Mouse (Mus musculus) forebrain, postnatal 0 days (tissue): ENCODE measurements around the gene Chrna9. TPM values are rescaled to one million over a fixed set of nuclear protein-coding genes. Genes with fewer than 3 reads are reported as not detected.
"Not testable (repeated sequence)": the region's sequence is repeated elsewhere in the genome, so short reads cannot be mapped to it uniquely, and the experiment has no call there.

Source experiments
- ATAC-seq: fragments of 200-750 bp; cut with Nextera tagmentation; 2 replicates; pipeline ENCODE4 v1.8.0; 2017; ENCODE audit warnings: mild to moderate bottlenecking, moderate library complexity
- DNase-seq: peaks from one replicate; pipeline ENCODE4 v3.0.0-alpha.2; 2015
- H3K27ac ChIP-seq: fragments of 300-500 bp; sonication (generic); 2 replicates; pipeline ENCODE4 v1.5.1; 2014; ENCODE audit warnings: low read depth, mild to moderate bottlenecking, antibody characterized with exemption, low read length, moderate library complexity, mixed read lengths
- H3K27me3 ChIP-seq: fragments of 300-500 bp; sonication (generic); 2 replicates; pipeline ENCODE4 v1.6.1; 2014; ENCODE audit warnings: mild to moderate bottlenecking, low read length, mixed read lengths; ENCODE audit not compliant: insufficient read depth
- H3K36me3 ChIP-seq: fragments of 300-500 bp; sonication (generic); 2 replicates; pipeline ENCODE4 v1.6.1; 2014; ENCODE audit warnings: mild to moderate bottlenecking, moderate library complexity; ENCODE audit not compliant: insufficient read depth
- H3K4me1 ChIP-seq: fragments of 300-500 bp; sonication (generic); 2 replicates; pipeline ENCODE4 v1.6.1; 2014; ENCODE audit warnings: antibody characterized with exemption; ENCODE audit not compliant: insufficient read depth
- H3K4me2 ChIP-seq: fragments of 300-500 bp; sonication (generic); 2 replicates; pipeline ENCODE4 v1.6.1; 2014; ENCODE audit warnings: low read depth, mild to moderate bottlenecking, moderate library complexity
- H3K4me3 ChIP-seq: fragments of 300-500 bp; sonication (generic); 2 replicates; pipeline ENCODE4 v1.5.1; 2014; ENCODE audit warnings: low read depth, low read length, mixed read lengths
- H3K9ac ChIP-seq: fragments of 300-500 bp; sonication (generic); 2 replicates; pipeline ENCODE4 v1.6.1; 2014; ENCODE audit warnings: mild to moderate bottlenecking
- H3K9me3 ChIP-seq: fragments of 300-500 bp; sonication (generic); 2 replicates; pipeline ENCODE4 v1.6.1; 2016; ENCODE audit warnings: low read length
- CTCF ChIP-seq: sonication (generic); IDR thresholded peaks from 2 replicates; pipeline ENCODE4 v1.5.1; 2016; ENCODE audit warnings: antibody characterized with exemption, control low read depth, low read depth
- WGBS: fragments of 180-500 bp; shearing (Covaris S2); extraction: QIAGEN DNeasy Blood & Tissue Kit; methylation state at CpG from one replicate; pipeline ENCODE4 v1.1.7; 2014; 5-methylcytosine and 5-hydroxymethylcytosine counted together
- polyA plus RNA-seq: library from polyadenylated mRNA; unstranded; fragments of >200 nt; fragmentation: Nextera tagmentation; extraction: Ambion mirVana; gene quantifications from 2 replicates; pipeline ENCODE4 v1.2.1, GENCODE M21; 2015
- total RNA-seq: library from RNA; depleted of rRNA; stranded (reverse); fragments of >200 nt; gene quantifications from 2 replicates; pipeline ENCODE4 v1.2.3, GENCODE M21; 2014

The Chrna9 gene
- total and polyA plus RNA-seq, 2 experiments from 2014 or later: 0.52 TPM; not detected in 1

GRCm38 (mm10) chr5:65967091-65967490, 32.4 kb downstream of the Chrna9 start:
- Histone ChIP-seq H3K4me1 (no peaks in the 10 kb centered on the region), H3K36me3 (no peaks in the 10 kb centered on the region), H3K27ac (no peak overlapping the region), H3K4me2 (no peak overlapping the region), H3K9ac (no peak overlapping the region), H3K9me3 (no peaks in the 10 kb centered on the region), H3K4me3 (no peak overlapping the region), H3K27me3 (no peaks in the 10 kb centered on the region)
- DNase-seq: no peak
- no peak for ATAC-seq
- TF ChIP-seq CTCF: no peak
- WGBS: 70% methylated on average over 12 of the region's 12 CpGs

GRCm38 (mm10) chr5:65968004-65968403, 33.3 kb downstream of the Chrna9 start:
- DNase-seq (no peak), ATAC-seq (no peak)
- H3K27me3 ChIP-seq: no peaks in the 10 kb centered on the region
- WGBS: 94% methylated on average over 3 of the region's 3 CpGs
- H3K27ac ChIP-seq: no peak overlapping the region
- no peak overlapping the region for H3K4me2 ChIP-seq
- no peak for TF ChIP-seq CTCF
- H3K4me1 ChIP-seq: no peaks in the 10 kb centered on the region
- H3K9ac ChIP-seq: no peak overlapping the region
- no peak overlapping the region for H3K4me3 ChIP-seq
- H3K36me3 ChIP-seq: no peaks in the 10 kb centered on the region
- H3K9me3 ChIP-seq: no peaks in the 10 kb centered on the region

GRCm38 (mm10) chr5:65973189-65973588, 38.5 kb downstream of the Chrna9 start:
- no peaks in the 10 kb centered on the region for H3K4me1 ChIP-seq
- no peak overlapping the region for H3K4me2 ChIP-seq
- no peaks in the 10 kb centered on the region for H3K9me3 ChIP-seq
- DNase-seq: no peak
- no peak overlapping the region for H3K4me3 ChIP-seq
- no peak for ATAC-seq
- no peak overlapping the region for H3K27ac ChIP-seq
- no peaks in the 10 kb centered on the region for H3K36me3 ChIP-seq
- no peaks in the 10 kb centered on the region for H3K27me3 ChIP-seq
- whole genome bisulfite sequencing: 70% methylated on average over 2 of the region's 2 CpGs
- no peak for TF ChIP-seq CTCF
- no peak overlapping the region for H3K9ac ChIP-seq

- ATAC-seq (no peak), DNase-seq (no peak)
- no peak for TF ChIP-seq CTCF
- no peaks in the 10 kb centered on the region for H3K9me3 ChIP-seq
- H3K4me1 ChIP-seq: no peaks in the 10 kb centered on the region
- H3K9ac ChIP-seq: no peak overlapping the region
- H3K27me3 ChIP-seq: no peaks in the 10 kb centered on the region
- no peak overlapping the region for H3K4me2 ChIP-seq
- WGBS: 91% methylated on average over 13 of the region's 13 CpGs
- no peak overlapping the region for H3K27ac ChIP-seq
- H3K36me3 ChIP-seq: no peaks in the 10 kb centered on the region
- H3K4me3 ChIP-seq: no peak overlapping the region
These were observed 41.0 kb downstream of the Chrna9 start for GRCm38 (mm10) chr5:65975731-65976130.

GRCm38 (mm10) chr5:65986426-65986825, 51.7 kb downstream of the Chrna9 start:
- Histone ChIP-seq H3K36me3 (no peaks in the 10 kb centered on the region), H3K4me1 (no peaks in the 10 kb centered on the region), H3K4me3 (no peak overlapping the region), H3K4me2 (no peak overlapping the region), H3K27ac (no peak overlapping the region), H3K9me3 (no peaks in the 10 kb centered on the region), H3K9ac (no peak overlapping the region), H3K27me3 (no peaks in the 10 kb centered on the region)
- DNase-seq (no peak), ATAC-seq (no peak)
- 91% methylated on average over 5 of the region's 5 CpGs for WGBS
- TF ChIP-seq CTCF: no peak

- not testable (repeated sequence) for H3K4me1 ChIP-seq, H3K4me3 ChIP-seq, H3K36me3 ChIP-seq, H3K27ac ChIP-seq, H3K9me3 ChIP-seq, H3K9ac ChIP-seq, ATAC-seq, H3K4me2 ChIP-seq, DNase-seq, H3K27me3 ChIP-seq
- WGBS: 78% methylated on average over 3 of the region's 3 CpGs
These were observed 52.3 kb downstream of the Chrna9 start for GRCm38 (mm10) chr5:65987004-65987403.

- no peaks in the 10 kb centered on the region for H3K36me3 ChIP-seq
- no peak overlapping the region for H3K4me3 ChIP-seq
- no peak for ATAC-seq
- no peak overlapping the region for H3K9ac ChIP-seq
- WGBS: 97% methylated on average over 2 of the region's 2 CpGs
- H3K27ac ChIP-seq: no peak overlapping the region
- TF ChIP-seq CTCF: no peak
- DNase-seq: no peak
- H3K27me3 ChIP-seq: no peaks in the 10 kb centered on the region
- no peaks in the 10 kb centered on the region for H3K9me3 ChIP-seq
- H3K4me2 ChIP-seq: no peak overlapping the region
- H3K4me1 ChIP-seq: no peaks in the 10 kb centered on the region
These were observed 56.5 kb downstream of the Chrna9 start for GRCm38 (mm10) chr5:65991191-65991590.

- H3K9ac ChIP-seq: no peak overlapping the region
- no peak overlapping the region for H3K4me2 ChIP-seq
- H3K27me3 ChIP-seq: no peaks in the 10 kb centered on the region
- H3K27ac ChIP-seq: no peak overlapping the region
- ATAC-seq (no peak), DNase-seq (no peak)
- no peaks in the 10 kb centered on the region for H3K36me3 ChIP-seq
- no peak overlapping the region for H3K4me3 ChIP-seq
- H3K4me1 ChIP-seq: no peaks in the 10 kb centered on the region
- no peaks in the 10 kb centered on the region for H3K9me3 ChIP-seq
- WGBS: 85% methylated on average over 6 of the region's 6 CpGs
- TF ChIP-seq CTCF: no peak
These were observed 59.9 kb downstream of the Chrna9 start for GRCm38 (mm10) chr5:65994643-65995042.
